Mouse (Mus musculus) heart, adult 2 months (tissue): ENCODE data around the gene Relb.

Experiments used
- CTCF ChIP-seq: fragments of 200-600 bp; IDR thresholded peaks from 2 replicates; pipeline ENCODE4 v1.8.1; 2022; ENCODE audit warnings: antibody characterized with exemption, mild to moderate bottlenecking, moderate library complexity
- POLR2A ChIP-seq: fragments of 200-500 bp; IDR thresholded peaks from 2 replicates; pipeline ENCODE4 v1.6.1; 2011; ENCODE audit warnings: mild to moderate bottlenecking, low read depth, low read length, control low read depth; ENCODE audit not compliant: insufficient read depth

DNA sequence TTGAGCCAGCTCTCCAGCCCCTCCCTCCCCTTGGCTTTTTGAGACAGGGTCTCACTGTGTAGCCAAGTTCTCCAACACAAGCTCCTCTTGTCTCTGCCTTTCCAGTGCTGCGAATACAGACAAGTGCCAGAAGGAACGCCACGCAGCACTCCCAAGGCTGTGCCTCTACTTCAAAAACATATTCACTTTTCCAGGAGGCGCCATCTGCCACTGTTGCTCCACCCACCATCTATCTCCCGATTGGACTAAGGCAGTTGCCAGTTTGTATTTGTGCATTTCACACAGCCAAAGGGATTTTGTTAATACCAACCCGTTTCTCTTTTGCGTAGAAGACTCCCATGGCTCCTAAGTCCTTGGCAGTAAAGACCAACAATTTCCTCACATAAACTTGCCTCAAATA is 8.4 kb downstream of the Relb start:
- TF ChIP-seq POLR2A, result no peak
- no peak for TF ChIP-seq CTCF
